Comparison of ENCODE assay signal across 8 mouse cellular contexts in the genomic region with DNA sequence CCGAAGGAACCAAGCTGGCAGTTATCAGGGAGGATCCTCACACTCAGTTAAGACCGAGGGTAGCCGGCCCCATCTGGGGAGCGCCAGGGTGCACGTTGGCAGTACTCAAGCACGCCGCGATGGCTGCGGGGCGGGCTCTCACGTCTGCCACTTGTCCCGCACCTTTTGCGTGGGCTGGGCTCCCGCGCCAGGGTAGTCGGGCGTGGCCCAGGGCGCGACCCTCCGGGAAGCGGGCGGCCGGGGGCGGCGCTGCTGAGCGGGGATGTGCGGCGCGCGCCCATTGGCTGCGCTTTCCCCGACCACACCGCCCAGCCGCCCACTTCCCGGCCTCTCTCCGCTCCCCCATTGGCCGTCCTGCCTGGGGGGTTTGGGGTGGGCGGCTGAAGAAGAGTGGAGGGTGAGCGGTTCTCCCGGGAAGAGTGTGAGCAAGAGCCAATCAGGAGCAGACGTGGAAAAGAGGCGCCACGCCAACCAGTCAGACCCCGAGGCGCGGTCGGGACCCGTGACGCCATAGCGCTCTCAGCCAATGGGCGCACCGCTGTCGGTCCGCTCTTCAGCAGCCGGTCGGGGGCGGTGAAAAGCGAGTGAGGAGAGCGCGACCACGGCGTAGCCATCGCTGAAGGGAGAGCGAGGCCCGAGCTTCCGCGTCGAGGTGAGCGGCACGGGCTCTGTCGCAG. TPM values are rescaled to one million over a fixed set of nuclear protein-coding genes. Genes with fewer than 3 reads are reported as not detected.
DNase-seq lines count a peak whose midpoint lies in the region; ATAC-seq and TF ChIP-seq lines count a peak whose summit lies in the region.

A gene (plus strand): TSS at position 549 of the 677 bp plus-strand sequence.

- peak; percentile 13 for TF ChIP-seq CTCF in ES-Bruce4 (IDR thresholded peaks at IDR 0.05; ENCODE audit: low read depth, low read length)

- intact Hi-C loops in heart, postnatal 14 days (cut with DNase I) = loop anchor here (10.0 kb wide), 1 partner anchor 139 kb away; no protein-coding TSS in a partner anchor

- H3K9me3 ChIP-seq in ES-Bruce4 (replicated peaks; ENCODE audit: control insufficient read depth, insufficient read depth, low read length, poor library complexity, severe bottlenecking) = no peaks in the 10 kb centered on the region
- H3K9me3 ChIP-seq in forebrain, embryonic 14.5 days (replicated peaks; ENCODE audit: control insufficient read depth, low read length) = no peaks in the 10 kb centered on the region
- H3K9me3 ChIP-seq in neural tube, embryonic 15.5 days (replicated peaks) = no peaks in the 10 kb centered on the region

- no peak for TF ChIP-seq EP300 in ES-Bruce4 (IDR thresholded peaks at IDR 0.05; ENCODE audit: insufficient read depth, low read depth, low read length)

- no peaks in the 10 kb centered on the region for H3K27me3 ChIP-seq in ES-Bruce4 (ENCODE audit: control insufficient read depth, insufficient read depth, low read length, poor library complexity, severe bottlenecking)
- H3K27me3 ChIP-seq in forebrain, embryonic 14.5 days (replicated peaks; ENCODE audit: control insufficient read depth, insufficient read depth, low read length) = no peaks in the 10 kb centered on the region
- 0 out of 2 replicates have a peak, but pooled peaks cover 2% of the 10 kb centered on the region for H3K27me3 ChIP-seq in neural tube, embryonic 15.5 days (replicated peaks)

- ATAC-seq in cerebellum, adult (ENCODE audit: insufficient number of reproducible peaks, low FRiP score, low TSS enrichment) = peak; percentile 99
- peak; percentile 99 for ATAC-seq in forebrain, embryonic 14.5 days
- ATAC-seq in neural tube, embryonic 15.5 days (ENCODE audit: low FRiP score) = peak; percentile 99

- H3K36me3 ChIP-seq in ES-Bruce4 (ENCODE audit: control insufficient read depth, insufficient read depth, low read length, poor library complexity, severe bottlenecking) = no peaks in the 10 kb centered on the region
- no peaks in the 10 kb centered on the region for H3K36me3 ChIP-seq in forebrain, embryonic 14.5 days (ENCODE audit: control insufficient read depth, insufficient read depth, low read length)
- no peaks in the 10 kb centered on the region for H3K36me3 ChIP-seq in neural tube, embryonic 15.5 days

- H3K27ac ChIP-seq in ES-Bruce4 (ENCODE audit: insufficient read depth, low read length) = no peak within 1 kb of the TSS
- H3K27ac ChIP-seq in forebrain, embryonic 14.5 days (ENCODE audit: low read depth, low read length) = peak within 1 kb of the TSS; percentile 88
- H3K27ac ChIP-seq in neural tube, embryonic 15.5 days (replicated peaks) = peak within 1 kb of the TSS; percentile 96

- peak within 1 kb of the TSS; percentile 74 for H3K9ac ChIP-seq in ES-Bruce4 (ENCODE audit: low read depth, poor library complexity, severe bottlenecking)
- H3K9ac ChIP-seq in forebrain, embryonic 14.5 days (ENCODE audit: low read length) = peak within 1 kb of the TSS; percentile 93
- peak within 1 kb of the TSS; percentile 98 for H3K9ac ChIP-seq in neural tube, embryonic 15.5 days (replicated peaks)

- DNase-seq in forebrain, embryonic 14.5 days (ENCODE audit: low spot score) = peak; percentile 99
- peak; percentile 98 to 99 for DNase-seq in heart, postnatal 14 days
- peak; percentile 99 for DNase-seq in layer of hippocampus, adult 11-12 months (ENCODE audit: low spot score)
- DNase-seq in lung, adult 18-20 months = peak; percentile 98 to 99
- DNase-seq in testis, postnatal 14 days (ENCODE audit: low spot score) = peak; percentile 99

- no peaks in the 10 kb centered on the region for H3K4me1 ChIP-seq in ES-Bruce4 (ENCODE audit: control insufficient read depth, insufficient read depth, low read length)
- H3K4me1 ChIP-seq in forebrain, embryonic 14.5 days (ENCODE audit: control insufficient read depth, insufficient read depth, low read length) = no peaks in the 10 kb centered on the region
- peaks cover 18% of the 10 kb centered on the region for H3K4me1 ChIP-seq in neural tube, embryonic 15.5 days

- peak within 1 kb of the TSS; percentile 86 for H3K4me3 ChIP-seq in ES-Bruce4 (ENCODE audit: low read depth, low read length)
- H3K4me3 ChIP-seq in forebrain, embryonic 14.5 days (ENCODE audit: low read depth, low read length) = peak within 1 kb of the TSS; percentile 97
- H3K4me3 ChIP-seq in neural tube, embryonic 15.5 days (replicated peaks) = peak within 1 kb of the TSS; percentile 99

- TF ChIP-seq POLR2A in ES-Bruce4 (IDR thresholded peaks at IDR 0.05; ENCODE audit: insufficient read depth, low read length) = peak; percentile 69

- H3K4me2 ChIP-seq in forebrain, embryonic 14.5 days (ENCODE audit: low read length) = peak within 1 kb of the TSS; percentile 91
- H3K4me2 ChIP-seq in neural tube, embryonic 15.5 days = peak within 1 kb of the TSS; percentile 85

- under 1% methylated on average over 67 of the region's 71 CpGs for WGBS in forebrain, embryonic 14.5 days
- under 1% methylated on average over 61 of the region's 71 CpGs for WGBS in neural tube, embryonic 15.5 days

RNA-seq across cellular contexts. Expression of the gene that starts here (rescaled TPM):
- 115 and 117 TPM in 2 replicates for polyA plus RNA-seq in ES-Bruce4 (2011; ENCODE audit: insufficient read depth, insufficient read length, low read depth, missing spikeins)
- 62.1 and 68.6 TPM in 2 replicates for polyA plus RNA-seq in forebrain, embryonic 14.5 days (2014; fragmentation: Nextera tagmentation; extraction: Ambion mirVana)
- 10 to 100 TPM; 29.3 to 32.8 TPM for total RNA-seq in heart, postnatal 14 days (2021)
- polyA plus RNA-seq in neural tube, embryonic 15.5 days (2015; fragmentation: Nextera tagmentation; extraction: Ambion mirVana) = 61.2 and 63.7 TPM in 2 replicates
